Comparison of ENCODE assay signal across 22 mouse cellular contexts in the genomic region with DNA sequence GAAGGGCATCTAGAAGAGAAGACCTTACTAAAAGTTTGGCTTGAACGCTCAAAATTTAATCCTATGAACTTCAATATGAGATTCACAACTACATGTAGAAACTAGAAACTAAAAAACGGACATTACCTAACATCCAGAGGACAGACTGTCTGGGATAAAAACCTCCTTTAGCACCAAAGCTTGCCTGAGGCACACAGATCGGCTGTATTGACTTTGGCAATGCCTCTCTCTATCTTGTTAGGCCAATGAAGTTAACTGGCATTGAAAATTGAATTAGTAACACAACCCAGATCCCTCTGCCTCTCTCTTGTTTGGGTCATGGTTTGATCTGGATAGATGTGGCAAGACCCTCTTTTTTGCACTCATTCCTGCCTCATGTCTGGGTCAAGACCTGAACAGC. TPM values are rescaled to one million over a fixed set of nuclear protein-coding genes. Genes with fewer than 3 reads are reported as not detected.
A peak's percentile ranks its signal among the peaks of the same experiment; 100 is the strongest.
DNase-seq lines count a peak whose midpoint lies in the region; ATAC-seq and TF ChIP-seq lines count a peak whose summit lies in the region.
"Had no signal": no experiment of that assay in that cellular context is flagged by ENCODE, and none has a peak within 500 bp of the region (broad histone marks: within the 10 kb centered on the region; RNA-seq: fewer than 3 reads in every experiment).

No protein-coding gene starts in this region.

- no peak for TF ChIP-seq POLR2A in liver, adult 2 months (IDR thresholded peaks at IDR 0.05; ENCODE audit: extremely low read depth, insufficient read depth, low read length)

- H3K9me3 ChIP-seq in embryonic facial prominence, embryonic 11.5 days (replicated peaks; ENCODE audit: control insufficient read depth, low read length): no peaks in the 10 kb centered on the region
- no peaks in the 10 kb centered on the region for H3K9me3 ChIP-seq in embryonic facial prominence, embryonic 10.5 days
- H3K9me3 ChIP-seq in liver, postnatal 0 days (ENCODE audit: low read length): no peaks in the 10 kb centered on the region
- H3K9me3 ChIP-seq: embryonic facial prominence, embryonic 12.5 days; forebrain, embryonic 13.5 days; forebrain, embryonic 15.5 days; G1E had no signal

- TF ChIP-seq CTCF in liver, adult 2 months (IDR thresholded peaks at IDR 0.05; ENCODE audit: low read depth, low read length): no peak
- TF ChIP-seq CTCF in liver, postnatal 0 days (IDR thresholded peaks at IDR 0.05; ENCODE audit: low read depth): no peak

- no peaks in the 10 kb centered on the region for H3K79me2 ChIP-seq in liver, adult 2 months (ENCODE audit: control insufficient read depth, insufficient read depth, low read length)

- H3K4me3 ChIP-seq in embryonic facial prominence, embryonic 11.5 days (ENCODE audit: low read depth, low read length): no peak overlapping the region
- no peak overlapping the region for H3K4me3 ChIP-seq in embryonic facial prominence, embryonic 10.5 days
- no peak overlapping the region for H3K4me3 ChIP-seq in liver, adult 2 months (ENCODE audit: insufficient read depth, low read depth, low read length)
- H3K4me3 ChIP-seq in liver, postnatal 0 days (ENCODE audit: low read depth, low read length): no peak overlapping the region
- H3K4me3 ChIP-seq: embryonic facial prominence, embryonic 12.5 days; forebrain, embryonic 13.5 days; forebrain, embryonic 15.5 days had no signal

- no peaks in the 10 kb centered on the region for H3K36me3 ChIP-seq in embryonic facial prominence, embryonic 11.5 days (replicated peaks; ENCODE audit: control insufficient read depth, insufficient read depth, low read depth, low read length)
- no peaks in the 10 kb centered on the region for H3K36me3 ChIP-seq in embryonic facial prominence, embryonic 10.5 days (replicated peaks)
- H3K36me3 ChIP-seq in liver, adult 2 months (ENCODE audit: control insufficient read depth, insufficient read depth, low read length): no peaks in the 10 kb centered on the region
- H3K36me3 ChIP-seq in liver, postnatal 0 days (replicated peaks; ENCODE audit: insufficient read depth, low read length): no peaks in the 10 kb centered on the region
- H3K36me3 ChIP-seq: embryonic facial prominence, embryonic 12.5 days; forebrain, embryonic 15.5 days; G1E had no signal

- WGBS in embryonic facial prominence, embryonic 11.5 days: 75% methylated on average over 3 of the region's 3 CpGs
- WGBS in embryonic facial prominence, embryonic 10.5 days: 78% methylated on average over 3 of the region's 3 CpGs
- WGBS in liver, adult 2 months: 35% methylated on average over 3 of the region's 3 CpGs
- WGBS in liver, postnatal 0 days (ENCODE audit: insufficient replicate concordance): 75% methylated on average over 3 of the region's 3 CpGs

- peak; percentile 14 for DNase-seq in embryonic facial prominence, embryonic 11.5 days (ENCODE audit: low spot score)
- DNase-seq in embryonic facial prominence, embryonic 10.5 days (ENCODE audit: low spot score): no peak
- DNase-seq in liver, adult 2 months (ENCODE audit: extremely low read depth, low read depth, low spot score): peak; percentile 64
- DNase-seq in liver, postnatal 0 days: no peak
- no peak for DNase-seq in frontal cortex, adult 2 months (ENCODE audit: extremely low spot score in 1 of 2, low spot score in 1 of 2)
- DNase-seq: adrenal gland, adult 2 months; adrenal gland, postnatal 10 days; adrenal gland, postnatal 25 days; B cell, adult 2 months; cerebellum, adult 11 months; cerebellum, adult 18-20 months; cerebellum, adult 8-10 months; cerebellum, adult 9-11 months; cerebellum, postnatal 14 days; cerebellum, postnatal 36 days; forebrain, postnatal 0 days had no signal

- H3K27me3 ChIP-seq in embryonic facial prominence, embryonic 11.5 days (ENCODE audit: control insufficient read depth, insufficient read depth, low read length): no peaks in the 10 kb centered on the region
- no peaks in the 10 kb centered on the region for H3K27me3 ChIP-seq in embryonic facial prominence, embryonic 10.5 days (replicated peaks; ENCODE audit: low read depth, poor library complexity, severe bottlenecking)
- no peaks in the 10 kb centered on the region for H3K27me3 ChIP-seq in liver, adult 2 months (ENCODE audit: control insufficient read depth, insufficient read depth, low read length)
- H3K27me3 ChIP-seq in liver, postnatal 0 days (ENCODE audit: insufficient read depth, low read length): no peaks in the 10 kb centered on the region
- H3K27me3 ChIP-seq: CH12.LX; embryonic facial prominence, embryonic 12.5 days; forebrain, embryonic 13.5 days; forebrain, embryonic 15.5 days had no signal

- no peaks in the 10 kb centered on the region for H3K4me1 ChIP-seq in embryonic facial prominence, embryonic 11.5 days (ENCODE audit: control insufficient read depth, insufficient read depth, low read length)
- H3K4me1 ChIP-seq in embryonic facial prominence, embryonic 10.5 days: no peaks in the 10 kb centered on the region; the same call in 1 of the 2 replicates
- no peaks in the 10 kb centered on the region for H3K4me1 ChIP-seq in liver, adult 2 months (ENCODE audit: control insufficient read depth, insufficient read depth, low read length)
- H3K4me1 ChIP-seq in liver, postnatal 0 days (ENCODE audit: insufficient read depth): no peaks in the 10 kb centered on the region
- H3K4me1 ChIP-seq: embryonic facial prominence, embryonic 12.5 days; forebrain, embryonic 13.5 days; forebrain, embryonic 15.5 days had no signal

- no peak overlapping the region for H3K9ac ChIP-seq in embryonic facial prominence, embryonic 11.5 days (replicated peaks; ENCODE audit: low read length)
- no peak overlapping the region for H3K9ac ChIP-seq in liver, adult 2 months (ENCODE audit: low read depth, low read length)
- H3K9ac ChIP-seq in liver, postnatal 0 days (replicated peaks): no peak overlapping the region
- H3K9ac ChIP-seq: embryonic facial prominence, embryonic 12.5 days; forebrain, embryonic 13.5 days; forebrain, embryonic 15.5 days; forebrain, postnatal 0 days had no signal

- ATAC-seq in embryonic facial prominence, embryonic 11.5 days (replicated peaks; ENCODE audit: insufficient number of reproducible peaks, low FRiP score, low TSS enrichment, low read depth): no peak
- no peak for ATAC-seq in liver, postnatal 0 days
- ATAC-seq: CD4-positive, CD25-positive, alpha-beta regulatory T cell, adult 4 months; forebrain, embryonic 13.5 days; forebrain, embryonic 15.5 days; forebrain, postnatal 0 days had no signal

- H3K27ac ChIP-seq in embryonic facial prominence, embryonic 11.5 days (replicated peaks; ENCODE audit: low read depth, low read length): no peak overlapping the region
- no peak overlapping the region for H3K27ac ChIP-seq in embryonic facial prominence, embryonic 10.5 days (replicated peaks)
- H3K27ac ChIP-seq in liver, adult 2 months (replicated peaks; ENCODE audit: insufficient read depth, low read depth, low read length): no peak overlapping the region
- H3K27ac ChIP-seq in liver, postnatal 0 days (ENCODE audit: low read depth): no peak overlapping the region
- H3K27ac ChIP-seq: embryonic facial prominence, embryonic 12.5 days; forebrain, embryonic 13.5 days; forebrain, embryonic 15.5 days had no signal

- TF ChIP-seq EP300 in liver, postnatal 0 days (IDR thresholded peaks at IDR 0.05; ENCODE audit: low read depth): no peak

- no peak overlapping the region for H3K4me2 ChIP-seq in embryonic facial prominence, embryonic 11.5 days (ENCODE audit: low read depth, low read length)
- no peak overlapping the region for H3K4me2 ChIP-seq in liver, postnatal 0 days (ENCODE audit: low read depth, low read length)
- H3K4me2 ChIP-seq: embryonic facial prominence, embryonic 12.5 days; forebrain, embryonic 13.5 days; forebrain, embryonic 15.5 days had no signal

RNA-seq across cellular contexts. Expression of a gene that starts 24.7 kb away (rescaled TPM):
- polyA plus RNA-seq in embryonic facial prominence, embryonic 11.5 days (2014; fragmentation: Nextera tagmentation; extraction: Ambion mirVana): 11.6 and 11.9 TPM in 2 replicates
- 6.9 and 7.4 TPM in 2 replicates for polyA plus RNA-seq in embryonic facial prominence, embryonic 10.5 days (2016; fragmentation: Nextera tagmentation; extraction: Ambion mirVana)
- 30.5 and 39.1 TPM in 2 replicates for total RNA-seq in liver, adult 2 months (2014; rRNA removed)
- polyA plus RNA-seq in liver, adult 2 months (2012; rRNA removed): 22.4 and 26.0 TPM in 2 replicates
- polyA plus RNA-seq in liver, postnatal 0 days (2015; fragmentation: Nextera tagmentation; extraction: Ambion mirVana): 38.6 and 38.8 TPM in 2 replicates
- polyA plus RNA-seq in frontal cortex, adult 2 months (2012; rRNA removed): 1,439 and 1,479 TPM in 2 replicates
- polyA plus RNA-seq: G1E had no signal

Comparison
In these comparisons a context has a peak if more than half of its experiments do, and no peak if none do; other contexts are left out.
1. DNase-seq: peak in embryonic facial prominence, embryonic 11.5 days (single experiment) and liver, adult 2 months (single experiment); none in embryonic facial prominence, embryonic 10.5 days (single experiment), liver, postnatal 0 days (single experiment) and frontal cortex, adult 2 months (0 of 2).
2. RNA of a gene that starts 24.7 kb away (polyA plus RNA-seq): 1,439 to 1,479 TPM in frontal cortex, adult 2 months; 38.6 to 38.8 TPM in liver, postnatal 0 days, 22.4 to 26.0 TPM in liver, adult 2 months, 11.6 to 11.9 TPM in embryonic facial prominence, embryonic 11.5 days and 6.9 to 7.4 TPM in embryonic facial prominence, embryonic 10.5 days; every median in the first group is over 10 times any median in the second.